Mouse (Mus musculus) layer of hippocampus, adult 8-10 months (tissue): ENCODE measurements at regions not wholly inside any gene's neighbourhood (a gene's known extent, or its start where the extent isn't known, plus 50 kb on each side); places are given as distances from the start of the nearest gene placed in this dataset.
A peak's percentile ranks its signal among the peaks of the same experiment; 100 is the strongest.
"Not testable (repeated sequence)": the region's sequence is repeated elsewhere in the genome, so short reads cannot be mapped to it uniquely, and the experiment has no call there.

Experiments used
- DNase-seq, 2 experiments: peaks; one replicate each; pipeline ENCODE4 v3.0.0; 2022; ENCODE audit warnings: low spot score in 2 of 2

- no peak for DNase-seq
These were observed 119.3 kb upstream of the Foxk1 start for GRCm38 (mm10) chr5:142281997-142282396.

DNA sequence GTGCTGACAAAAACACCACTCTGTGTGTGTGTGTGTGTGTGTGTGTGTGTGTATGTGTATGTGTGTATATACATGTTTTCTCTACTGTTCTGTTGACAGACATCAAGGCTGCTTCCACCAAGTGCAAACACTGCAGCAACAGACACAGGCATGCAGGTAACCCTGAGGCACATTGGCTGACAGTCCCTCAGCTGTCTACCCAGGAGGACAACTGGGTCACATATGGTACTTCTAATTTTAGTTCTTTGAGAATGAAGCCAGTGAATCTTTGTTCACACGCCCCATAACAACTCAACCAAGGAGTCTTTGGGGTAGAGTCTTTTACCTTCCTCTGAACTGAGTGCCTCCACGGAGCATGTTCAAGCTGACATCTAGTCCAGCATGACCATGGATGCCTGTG, 113.3 kb upstream of the Foxk1 start:
- DNase-seq = no peak

DNA sequence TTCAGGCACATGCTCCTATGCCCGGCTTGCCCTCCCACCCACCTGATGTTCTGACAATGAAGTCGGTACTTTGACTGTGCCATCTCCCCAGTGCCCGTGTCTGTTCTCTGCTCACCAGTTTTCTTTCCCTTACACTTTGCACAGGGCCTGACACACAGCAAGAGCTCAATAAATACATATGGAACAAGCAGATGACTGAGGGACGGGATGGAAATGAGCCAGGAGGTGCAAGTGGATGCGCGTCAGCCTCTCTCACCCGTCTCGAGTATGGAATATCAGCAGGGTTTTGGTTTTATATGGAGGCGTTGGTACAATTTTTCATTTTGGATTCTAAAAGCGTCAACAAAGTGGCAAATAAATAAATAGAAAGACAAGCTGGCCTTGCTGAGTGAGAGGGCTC, 109.8 kb upstream of the Foxk1 start:
- peak; percentile 48 to 61 for DNase-seq

DNA sequence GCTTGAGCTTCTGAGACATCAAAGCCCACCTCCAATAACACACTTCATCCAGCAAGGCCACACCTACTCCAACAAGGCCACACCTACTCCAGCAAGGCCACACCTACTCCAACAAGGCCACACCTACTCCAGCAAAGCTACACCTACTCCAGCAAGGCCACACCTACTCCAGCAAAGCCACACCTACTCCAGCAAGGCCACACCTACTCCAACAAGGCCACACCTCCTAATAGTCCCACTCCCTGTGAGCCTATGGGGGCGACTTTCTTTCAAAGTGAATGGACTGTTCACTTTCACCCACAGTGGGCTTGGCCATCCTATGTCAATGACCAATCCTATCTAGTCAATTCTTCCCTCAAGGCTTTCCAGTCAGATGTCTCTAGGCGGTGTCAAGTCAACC, 104.9 kb upstream of the Foxk1 start:
- DNase-seq = not testable (repeated sequence)

DNA sequence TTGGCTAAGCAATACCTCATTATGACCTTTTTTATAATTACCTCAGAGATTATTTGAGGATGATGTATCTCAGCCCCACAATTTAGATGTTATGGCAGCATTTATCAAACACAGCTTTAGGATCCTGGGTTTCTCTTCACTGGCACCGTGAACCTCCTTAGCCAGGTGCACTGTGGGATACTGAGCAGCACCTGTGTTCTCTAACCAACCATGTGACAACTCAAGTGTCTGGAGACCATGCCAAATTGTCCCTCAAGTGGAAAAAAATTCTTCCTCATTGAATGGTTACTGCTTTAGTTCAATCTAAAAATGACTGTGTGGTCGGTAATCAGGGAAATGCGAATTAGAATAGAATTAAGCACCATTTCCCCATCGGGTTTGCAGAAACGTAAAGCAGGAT, 101.7 kb upstream of the Foxk1 start:
- DNase-seq = no peak

DNA sequence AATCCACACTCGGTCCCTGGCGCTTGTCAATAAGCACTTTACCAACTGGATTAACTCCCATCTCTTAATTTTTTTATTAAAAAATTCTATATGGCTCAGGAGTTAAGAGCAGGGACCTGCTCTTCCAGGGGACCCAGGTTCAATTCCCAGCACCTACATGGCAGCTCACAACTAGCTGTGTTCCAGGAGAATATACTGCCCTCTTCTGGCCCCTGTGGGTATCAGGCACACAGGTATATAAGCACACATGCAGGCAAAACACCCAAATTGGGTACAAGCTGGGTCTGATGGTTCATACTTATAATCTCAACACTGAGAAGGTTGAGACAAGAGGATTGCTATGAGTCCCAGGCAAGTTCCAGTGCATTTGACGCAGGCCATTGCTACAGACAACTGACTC, 92.8 kb upstream of the Foxk1 start:
- no peak for DNase-seq

GRCm38 (mm10) chr5:142313944-142314343, 87.4 kb upstream of the Foxk1 start:
- peak; percentile 48 to 64 for DNase-seq

DNA sequence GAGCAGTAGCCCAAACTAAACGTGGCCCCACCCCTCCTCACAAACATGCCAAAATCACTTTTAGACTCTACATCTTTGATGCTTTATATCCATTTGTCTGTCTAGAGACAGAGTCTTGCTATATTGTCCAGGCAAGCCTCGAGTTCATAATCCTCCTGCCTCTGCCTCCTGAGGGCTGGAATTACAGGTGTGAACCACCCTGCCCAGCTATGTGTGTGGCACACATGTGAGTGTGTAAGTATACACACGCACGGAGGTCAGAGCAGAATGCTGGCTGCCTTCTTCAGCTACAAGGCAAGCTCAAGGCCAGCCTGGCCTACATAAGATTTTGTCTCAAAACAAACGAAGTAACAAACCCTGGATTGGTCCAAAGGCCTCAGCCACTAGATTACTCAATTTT, 86.8 kb upstream of the Foxk1 start:
- DNase-seq = no peak

DNA sequence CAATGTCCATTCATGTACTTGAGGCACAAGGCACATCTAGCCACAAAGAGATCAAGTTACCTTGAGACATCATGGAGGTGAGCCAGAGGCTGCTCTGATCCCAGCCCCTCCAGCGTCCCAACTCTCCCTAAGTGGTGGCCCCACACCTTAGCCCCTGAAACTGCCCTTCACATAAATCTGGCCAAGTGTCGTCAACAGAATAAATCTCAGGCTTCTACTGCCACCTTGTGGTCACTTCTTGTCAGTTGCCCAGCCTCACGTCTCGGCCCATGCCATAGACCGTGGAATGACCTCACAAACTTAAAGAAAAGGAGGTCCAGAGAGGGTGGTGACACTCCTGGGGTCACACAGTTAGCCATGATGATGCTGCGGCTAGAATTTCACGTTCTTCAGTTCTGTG, 82.0 kb upstream of the Foxk1 start:
- peak; percentile 34 to 72 for DNase-seq

DNA sequence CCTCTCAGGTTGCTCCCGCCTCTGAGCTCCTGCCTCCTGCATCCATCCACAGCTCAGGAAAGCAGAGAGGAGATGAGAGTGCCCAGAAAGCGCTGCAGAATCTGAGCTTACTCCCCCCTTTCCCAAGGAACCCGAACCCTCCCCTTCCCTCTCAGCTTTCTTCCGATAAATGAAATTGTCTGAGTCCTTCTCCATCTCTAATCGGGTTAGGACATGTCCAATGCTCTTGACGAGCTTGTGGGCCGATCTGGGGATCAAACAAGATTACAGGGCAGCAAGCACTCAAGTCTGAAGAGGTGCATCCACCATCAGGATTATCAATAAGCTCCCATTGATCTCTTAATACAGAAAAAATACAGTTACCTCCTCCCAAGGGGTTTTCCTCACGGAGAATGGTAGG, 80.0 kb upstream of the Foxk1 start:
- DNase-seq = no peak

- no peak for DNase-seq
These were observed 76.4 kb upstream of the Foxk1 start for GRCm38 (mm10) chr5:142324928-142325327.

DNA sequence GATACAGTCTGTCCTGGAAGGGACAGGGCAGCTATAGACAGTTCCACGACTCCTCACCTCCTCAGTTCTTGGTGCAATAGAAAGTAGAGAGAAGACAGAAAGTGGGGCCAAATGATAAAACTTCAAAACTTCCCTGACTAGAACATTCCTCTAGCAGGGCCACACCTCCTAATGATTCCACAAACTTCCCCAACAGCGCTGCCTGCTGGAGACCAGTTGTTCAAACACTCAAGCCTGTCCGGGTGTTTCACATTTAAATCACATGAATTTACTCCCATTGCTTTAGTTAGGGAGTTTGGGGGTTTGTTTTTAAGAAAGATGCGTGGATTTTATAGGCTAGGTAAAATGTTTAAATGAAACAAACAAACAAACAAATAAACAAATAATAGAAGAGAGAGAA, 75.7 kb upstream of the Foxk1 start:
- no peak for DNase-seq

- DNase-seq = no peak
These were observed 74.0 kb upstream of the Foxk1 start for GRCm38 (mm10) chr5:142327261-142327660.

GRCm38 (mm10) chr5:142329724-142330520, 71.4 kb upstream of the Foxk1 start:
- DNase-seq = no peak

GRCm38 (mm10) chr5:142332744-142333143, 68.6 kb upstream of the Foxk1 start:
- DNase-seq = no peak

DNA sequence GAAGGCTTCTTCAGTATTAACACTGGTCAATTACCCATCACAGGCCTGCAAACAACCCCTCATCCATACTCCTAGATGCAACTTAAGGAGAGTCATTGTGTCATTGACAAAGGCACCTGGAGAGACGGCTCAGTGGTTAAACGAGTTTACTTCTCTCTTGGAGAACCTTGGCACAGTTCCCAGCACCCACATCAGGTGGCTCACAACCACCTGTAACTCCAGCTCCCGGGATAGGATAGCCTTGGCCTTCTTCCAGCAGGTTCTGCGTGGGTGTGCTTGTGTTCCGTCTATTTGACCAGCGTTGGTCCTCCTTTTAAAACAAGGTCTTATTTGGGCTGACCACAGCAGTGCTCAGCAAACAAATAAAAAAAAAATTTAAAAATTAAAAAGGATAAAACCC, 63.9 kb upstream of the Foxk1 start:
- no peak for DNase-seq

- DNase-seq = no peak
These were observed 63.2 kb upstream of the Foxk1 start for GRCm38 (mm10) chr5:142338051-142338450.

DNA sequence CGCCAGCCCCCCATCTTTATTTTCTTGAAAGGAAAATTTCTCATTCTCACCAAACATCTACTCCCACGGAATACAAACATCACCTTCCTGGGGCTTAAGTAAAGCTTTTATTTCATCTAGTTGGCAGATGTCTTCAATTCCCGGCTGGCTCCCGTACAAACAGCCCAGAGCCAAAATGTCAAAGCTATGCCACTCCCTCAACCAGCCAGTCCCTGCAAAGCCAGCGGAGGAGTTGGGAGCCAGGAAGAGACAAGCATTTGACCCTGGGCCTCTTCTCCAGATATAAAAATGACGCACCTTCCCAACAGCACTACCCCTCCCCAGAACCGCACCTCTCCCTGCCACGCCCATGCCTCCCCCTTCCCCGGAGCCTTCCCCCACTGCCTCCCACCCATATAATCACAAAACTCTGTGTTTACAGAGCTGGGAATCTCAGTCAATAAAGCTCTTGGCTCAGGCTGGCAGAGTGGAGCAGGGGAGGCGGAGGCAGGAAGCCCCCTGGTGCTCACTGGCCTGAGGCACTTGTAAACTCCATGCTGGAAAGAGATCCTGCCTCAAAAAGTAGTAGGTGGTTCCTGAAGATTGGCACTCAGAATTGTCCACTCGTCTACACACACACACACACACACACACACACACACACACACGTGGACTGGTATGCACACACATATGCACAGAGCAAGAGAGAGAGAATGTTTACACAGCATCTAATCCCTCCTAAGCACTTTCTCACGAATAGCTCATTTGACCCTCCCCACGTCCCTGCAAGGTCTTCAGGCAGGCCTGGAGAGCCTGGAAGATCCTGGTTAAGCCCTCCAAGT, 60.9 kb upstream of the Foxk1 start:
- peak in 1 of 2 experiments; percentile 24 for DNase-seq

GRCm38 (mm10) chr5:142341026-142341432, 60.3 kb upstream of the Foxk1 start:
- DNase-seq = peak; percentile 45 to 55

DNA sequence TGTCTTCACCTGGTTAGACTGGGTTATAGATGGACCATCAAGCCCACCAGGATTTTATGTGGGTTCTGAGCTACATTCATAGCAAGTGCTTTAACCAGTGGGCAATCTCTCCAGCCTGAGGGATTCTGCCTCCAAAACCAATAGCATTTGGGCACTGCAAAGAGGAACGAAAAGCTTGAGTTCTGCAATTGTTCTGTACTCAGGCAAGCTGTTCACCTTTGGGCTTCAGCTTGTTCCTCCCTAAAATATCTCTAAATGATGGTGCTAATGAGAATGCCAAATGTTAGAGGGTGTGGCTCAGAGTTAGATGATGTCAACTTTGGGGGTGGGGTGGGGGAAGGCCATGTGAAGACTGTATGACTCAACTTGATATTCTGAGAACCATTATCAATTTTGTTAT, 54.8 kb upstream of the Foxk1 start:
- no peak for DNase-seq

DNA sequence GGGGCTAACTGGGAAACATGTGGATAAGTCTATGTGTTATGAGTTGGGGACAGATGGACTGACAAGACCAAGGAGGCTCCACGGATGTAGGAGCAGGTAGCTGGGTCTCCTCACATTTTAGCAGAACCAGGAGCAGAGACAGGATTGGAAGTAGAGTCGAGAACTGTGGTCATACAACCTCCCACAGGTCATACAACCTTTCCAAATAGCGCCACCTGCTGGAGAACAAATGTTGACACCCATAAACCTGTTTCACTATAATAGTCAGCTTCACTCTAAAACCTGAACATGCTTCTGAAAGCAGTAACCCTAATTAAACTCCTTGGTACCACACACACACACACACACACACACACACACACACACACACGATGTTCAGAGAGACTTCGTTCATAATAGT, 50.7 kb upstream of the Foxk1 start:
- DNase-seq = no peak
